Mouse (Mus musculus): ENCODE results near the gene Hist1h2ae.
"Not testable (repeated sequence)": the region's sequence is repeated elsewhere in the genome, so short reads cannot be mapped to it uniquely, and the experiment has no call there.

DNA sequence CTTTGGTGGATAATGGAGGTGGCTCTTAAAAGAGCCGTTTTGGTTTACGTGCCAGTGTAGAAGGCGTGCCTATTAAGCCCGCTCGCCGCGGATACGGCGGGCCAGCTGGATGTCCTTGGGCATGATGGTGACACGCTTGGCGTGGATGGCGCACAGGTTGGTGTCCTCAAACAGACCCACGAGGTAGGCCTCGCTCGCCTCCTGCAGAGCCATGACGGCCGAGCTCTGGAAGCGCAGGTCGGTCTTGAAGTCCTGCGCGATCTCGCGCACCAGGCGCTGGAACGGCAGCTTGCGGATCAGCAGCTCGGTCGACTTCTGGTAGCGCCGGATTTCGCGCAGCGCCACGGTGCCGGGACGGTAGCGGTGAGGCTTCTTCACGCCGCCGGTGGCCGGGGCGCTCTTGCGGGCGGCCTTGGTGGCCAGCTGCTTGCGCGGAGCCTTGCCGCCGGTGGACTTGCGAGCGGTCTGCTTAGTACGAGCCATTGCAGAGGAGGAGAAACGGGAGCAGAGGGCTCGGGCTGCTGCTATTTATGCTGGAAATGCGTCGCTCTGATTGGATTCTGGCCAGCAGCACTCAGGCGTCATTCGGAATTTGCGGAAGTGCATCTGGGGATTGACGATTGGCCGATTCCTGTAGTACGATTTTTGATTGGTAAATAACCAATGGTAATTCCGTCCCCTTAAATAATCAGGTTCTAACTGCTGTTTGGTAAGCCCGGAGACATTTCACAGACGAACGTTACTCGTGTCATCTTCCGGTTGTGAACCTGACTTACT is 8.9 kb downstream of the Hist1h2ae start, which contains the start of gene Hist1h3e:
- not testable (repeated sequence) for TF ChIP-seq CTCF (IDR thresholded peaks at IDR 0.05; ENCODE audit: borderline replicate concordance, control insufficient read depth, extremely low read depth, insufficient read depth, low read length, poor library complexity)
- TF ChIP-seq POLR2A (IDR thresholded peaks at IDR 0.05; ENCODE audit: control insufficient read depth, extremely low read depth, insufficient read depth, low read length, poor library complexity) = peak; percentile 91

All from thymus, adult 2 months (tissue).